Mouse (Mus musculus) central nervous system, embryonic 18 days (tissue): ENCODE measurements around the gene 5730522E02Rik. TPM values are rescaled to one million over a fixed set of nuclear protein-coding genes. Genes with fewer than 3 reads are reported as not detected.

ENCODE experiments used
- polyA plus RNA-seq: library from polyadenylated mRNA; depleted of rRNA; stranded (reverse); fragments of >200 nt; gene quantifications from 2 replicates; pipeline ENCODE4 v1.2.3, GENCODE M21; 2012; rRNA removed

5730522E02Rik gene
- polyA plus RNA-seq = 17.5 and 18.6 TPM in 2 replicates

DNA sequence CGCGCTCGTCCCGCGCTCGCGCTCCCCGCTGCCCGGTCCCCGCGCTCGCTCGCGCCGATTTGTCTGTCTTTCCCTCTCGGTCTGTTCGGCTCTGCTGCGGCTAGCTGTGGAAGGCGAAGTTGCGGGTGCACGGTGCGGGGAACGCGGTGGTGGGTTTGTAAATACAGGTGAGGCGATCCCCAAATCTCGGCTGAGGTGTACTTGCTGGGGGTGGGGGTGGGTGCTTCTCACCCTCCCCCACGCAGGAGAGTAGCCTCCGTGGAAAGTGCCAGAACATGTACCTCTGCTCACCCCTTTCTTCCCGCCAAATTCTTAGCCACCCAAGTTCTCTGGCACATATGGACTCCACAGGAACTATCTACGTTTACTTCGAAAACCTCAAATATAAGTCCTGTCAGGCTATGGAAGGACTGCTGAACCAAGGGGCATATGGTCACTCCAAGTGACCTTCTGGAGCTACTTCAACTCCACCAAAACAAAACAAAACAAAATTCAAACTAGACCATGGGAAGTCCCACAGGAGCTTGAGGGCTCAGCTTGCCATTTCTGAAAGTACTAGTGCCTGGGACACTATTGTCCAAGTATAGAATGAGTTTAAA, at the start of gene 5730522E02Rik:
TSS of gene 5730522E02Rik (minus strand) at position 182 of the 599 bp plus-strand sequence.

Other genes starting within 250 kb of the 5730522E02Rik start
- 12.2 and 13.9 TPM in 2 replicates for gene Fancl, start 175.4 kb upstream of the 5730522E02Rik start, polyA plus RNA-seq